Mouse (Mus musculus) CH12.LX (cell line): ENCODE measurements around the gene Numa1. TPM values are rescaled to one million over a fixed set of nuclear protein-coding genes. Genes with fewer than 3 reads are reported as not detected.

Source experiments
- DNase-seq: peaks from one replicate; pipeline ENCODE4 v3.0.0-alpha.2; 2013; ENCODE audit errors: extremely low read depth
- H3K27ac ChIP-seq: 2 replicates; pipeline ENCODE4 v1.5.1; 2012; ENCODE audit warnings: low read depth, mild to moderate bottlenecking, control low read depth, moderate library complexity; ENCODE audit not compliant: insufficient read depth
- H3K27me3 ChIP-seq: replicated peaks from 2 replicates; pipeline ENCODE3; 2012; ENCODE audit warnings: inconsistent platforms
- H3K36me3 ChIP-seq, 2 experiments: replicated peaks in 1 of 2; 2 replicates each; pipeline versions ENCODE3 to v1.6.1; 2012; ENCODE audit warnings: inconsistent platforms in 1 of 2, low read length in 1 of 2, mild to moderate bottlenecking in 1 of 2, mixed read lengths in 1 of 2, moderate library complexity in 1 of 2; ENCODE audit not compliant: control insufficient read depth in 1 of 2, insufficient read depth in 1 of 2
- H3K4me1 ChIP-seq, 2 experiments: 2 replicates each; pipeline ENCODE4 v1.6.1; 2012; ENCODE audit warnings: inconsistent platforms in 1 of 2, moderate library complexity in 1 of 2; ENCODE audit not compliant: insufficient read depth in 2 of 2, control insufficient read depth in 1 of 2
- H3K4me2 ChIP-seq: 2 replicates; pipeline ENCODE4 v1.6.1; 2012; ENCODE audit warnings: low read depth, mild to moderate bottlenecking, control low read depth; ENCODE audit not compliant: poor library complexity, insufficient read depth, severe bottlenecking
- H3K4me3 ChIP-seq, 3 experiments: fragments of 150-350 bp in 1 of 3; sonication (generic) in 1 of 3; replicated peaks in 1 of 3; 2 replicates each; pipeline versions ENCODE3 to v1.5.1; 2011 to 2012; ENCODE audit warnings: low read depth in 2 of 3, low read length in 2 of 3, mild to moderate bottlenecking in 2 of 3, moderate library complexity in 2 of 3, control low read depth in 1 of 3, improper control_type of control experiment in 1 of 3, inconsistent platforms in 1 of 3, mixed read lengths in 1 of 3; ENCODE audit not compliant: poor library complexity in 1 of 3
- H3K79me2 ChIP-seq: replicated peaks from 2 replicates; pipeline ENCODE4 v1.6.1; 2012; ENCODE audit warnings: mild to moderate bottlenecking, moderate library complexity; ENCODE audit not compliant: control insufficient read depth, poor library complexity, insufficient read depth, severe bottlenecking; ENCODE audit errors: extremely low read depth
- H3K9ac ChIP-seq: 2 replicates; pipeline ENCODE4 v1.6.1; 2012; ENCODE audit warnings: low read depth, mild to moderate bottlenecking, control low read depth, moderate library complexity; ENCODE audit not compliant: insufficient read depth
- H3K9me3 ChIP-seq: replicated peaks from 2 replicates; pipeline ENCODE3; 2012; ENCODE audit warnings: low read length, inconsistent platforms, mixed read lengths
- BHLHE40 ChIP-seq: IDR thresholded peaks from 2 replicates; pipeline ENCODE4 v1.6.1; 2011; ENCODE audit warnings: mild to moderate bottlenecking, low read depth, low read length, improper control_type of control experiment
- CHD1 ChIP-seq: IDR thresholded peaks from 2 replicates; pipeline ENCODE4 v1.6.1; 2012; ENCODE audit warnings: low read depth, low read length, improper control_type of control experiment, inconsistent platforms
- CTCF ChIP-seq, 2 experiments: IDR thresholded peaks in 1 of 2; conservative IDR thresholded peaks in 1 of 2; 2 replicates each; pipeline ENCODE4 v1.5.1; 2011 to 2012; ENCODE audit warnings: low read depth in 2 of 2, low read length in 2 of 2, improper control_type of control experiment in 1 of 2, inconsistent platforms in 1 of 2, mild to moderate bottlenecking in 1 of 2, moderate library complexity in 1 of 2
- EP300 ChIP-seq: IDR thresholded peaks from 2 replicates; pipeline ENCODE4 v1.6.1; 2011; ENCODE audit warnings: low read length, improper control_type of control experiment
- KAT2A ChIP-seq: IDR thresholded peaks from 2 replicates; pipeline ENCODE4 v1.6.1; 2012; ENCODE audit warnings: low read length, improper control_type of control experiment, inconsistent platforms; ENCODE audit not compliant: insufficient replicate concordance
- MAX ChIP-seq: IDR thresholded peaks from 2 replicates; pipeline ENCODE4 v1.6.1; 2011; ENCODE audit warnings: low read length, improper control_type of control experiment
- MAZ ChIP-seq: IDR thresholded peaks from 2 replicates; pipeline ENCODE4 v1.6.1; 2012; ENCODE audit warnings: low read depth, mild to moderate bottlenecking, inconsistent platforms, low read length, improper control_type of control experiment, moderate library complexity
- NRF1 ChIP-seq: IDR thresholded peaks from 2 replicates; pipeline ENCODE4 v1.6.1; 2014; ENCODE audit warnings: low read depth, mild to moderate bottlenecking, inconsistent platforms, low read length, improper control_type of control experiment, moderate library complexity
- PAX5 ChIP-seq: IDR thresholded peaks from 2 replicates; pipeline ENCODE4 v1.6.1; 2012; ENCODE audit warnings: low read length, inconsistent platforms, mixed read lengths
- RAD21 ChIP-seq: IDR thresholded peaks from 2 replicates; pipeline ENCODE4 v1.6.1; 2011; ENCODE audit warnings: low read depth, mild to moderate bottlenecking, low read length, improper control_type of control experiment, moderate library complexity
- SMC3 ChIP-seq: IDR thresholded peaks from 2 replicates; pipeline ENCODE4 v1.6.1; 2011; ENCODE audit warnings: low read depth, low read length, improper control_type of control experiment
- UBTF ChIP-seq: IDR thresholded peaks from 2 replicates; pipeline ENCODE4 v1.6.1; 2012; ENCODE audit warnings: low read depth, mild to moderate bottlenecking, inconsistent platforms, low read length, improper control_type of control experiment, moderate library complexity
- USF1 ChIP-seq: IDR thresholded peaks from 2 replicates; pipeline ENCODE4 v1.6.1; 2014; ENCODE audit warnings: low read depth, mild to moderate bottlenecking, inconsistent platforms, low read length, improper control_type of control experiment
- USF2 ChIP-seq: conservative IDR thresholded peaks from 2 replicates; pipeline ENCODE4 v1.6.1; 2011; ENCODE audit warnings: low read depth, low read length, improper control_type of control experiment
- dilution Hi-C: fragments of 300-500 bp; cut with MboI; formaldehyde crosslinking; loops from 2 replicates; pipeline ENCODE4 v1.14.3; 2020; ENCODE audit warnings: low sequenced_read_pairs; ENCODE audit not compliant: extremely low pct_unique_long_range_greater_than_20kb, extremely low pct_ligation_motif_present
- in situ Hi-C: fragments of 300-500 bp; cut with MboI; formaldehyde crosslinking; loops from 3 replicates; pipeline ENCODE4 v1.14.3; 2019; ENCODE audit warnings: low sequenced_read_pairs, low pct_ligation_motif_present, low pct_unique_long_range_greater_than_20kb, mixed read lengths
- polyA plus RNA-seq: library from polyadenylated mRNA; unstranded; fragments of >175 nt; gene quantifications from 2 replicates; pipeline ENCODE4 v1.2.1, GENCODE M21; 2012; ENCODE audit warnings: low read depth; ENCODE audit not compliant: insufficient read length
- total RNA-seq, 2 experiments: library from RNA; depleted of rRNA; stranded (reverse); fragments of 300-350 nt in 1 of 2; fragments of >200 nt in 1 of 2; gene quantifications; 2 replicates each; pipeline ENCODE4 v1.2.3; 2012 to 2014

Gene Numa1
- total and polyA plus RNA-seq, 3 experiments: 38.0 to 75.7 (median 57.6) TPM

DNA sequence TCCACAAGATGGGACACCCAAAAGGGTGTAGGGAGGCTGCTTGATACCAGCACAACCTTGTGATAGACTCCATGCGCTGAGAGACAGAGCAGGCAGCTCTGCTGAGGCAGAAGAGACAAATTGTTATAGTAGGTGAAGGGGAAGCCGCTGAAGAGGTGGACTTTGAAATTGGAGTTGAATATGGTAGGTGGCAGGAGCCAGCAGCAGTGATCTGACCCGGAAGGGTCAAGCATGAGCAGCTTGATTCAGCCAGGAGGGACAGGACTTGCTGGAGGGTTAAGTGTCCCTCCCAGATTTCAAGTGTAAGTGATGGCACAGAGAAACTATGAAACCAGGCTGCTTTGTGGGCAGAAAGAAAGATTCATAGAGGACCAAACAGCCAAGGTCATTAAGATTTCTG, 51.2 kb downstream of the Numa1 start:
- Histone ChIP-seq H3K9ac (no peak overlapping the region), H3K4me1 (peaks cover 0 to 4% of the 10 kb centered on the region in 2 experiments; a peak in 1 of 4 replicates), H3K27me3 (no peaks in the 10 kb centered on the region), H3K9me3 (no peaks in the 10 kb centered on the region), H3K36me3 (peaks cover 32 to 89% of the 10 kb centered on the region in 2 experiments), H3K4me2 (no peak overlapping the region), H3K4me3 (no peak overlapping the region), H3K79me2 (no peaks in the 10 kb centered on the region; the same call in 1 of the 2 replicates), H3K27ac (no peak overlapping the region)
- DNase-seq: no peak
- in situ Hi-C loops: no loop called here
- TF ChIP-seq USF1 (no peak), BHLHE40 (no peak), NRF1 (no peak), USF2 (no peak), KAT2A (no peak), RAD21 (no peak), UBTF (no peak), MAX (no peak), CHD1 (no peak)
- dilution Hi-C loops: no loop called here

DNA sequence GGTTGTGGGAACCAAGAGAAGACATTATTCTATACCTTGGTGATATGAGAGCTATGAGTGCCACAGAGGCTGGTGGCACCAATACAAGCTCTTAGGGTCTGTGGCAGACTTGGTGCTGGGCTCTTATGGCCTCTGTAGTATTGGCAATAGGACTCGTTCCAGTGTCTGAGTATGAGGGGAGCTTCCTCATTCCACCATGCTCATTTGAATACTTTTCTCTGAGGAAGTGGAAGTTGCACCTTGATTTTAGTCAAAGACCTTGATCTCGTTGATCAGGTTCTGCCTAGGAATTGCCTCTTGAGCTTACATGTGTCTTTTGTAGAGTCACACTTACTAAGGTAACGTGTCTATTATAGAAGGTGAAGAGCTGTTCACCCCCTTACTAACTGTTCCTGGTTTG, 60.3 kb downstream of the Numa1 start:
- dilution Hi-C loops: no loop called here

DNA sequence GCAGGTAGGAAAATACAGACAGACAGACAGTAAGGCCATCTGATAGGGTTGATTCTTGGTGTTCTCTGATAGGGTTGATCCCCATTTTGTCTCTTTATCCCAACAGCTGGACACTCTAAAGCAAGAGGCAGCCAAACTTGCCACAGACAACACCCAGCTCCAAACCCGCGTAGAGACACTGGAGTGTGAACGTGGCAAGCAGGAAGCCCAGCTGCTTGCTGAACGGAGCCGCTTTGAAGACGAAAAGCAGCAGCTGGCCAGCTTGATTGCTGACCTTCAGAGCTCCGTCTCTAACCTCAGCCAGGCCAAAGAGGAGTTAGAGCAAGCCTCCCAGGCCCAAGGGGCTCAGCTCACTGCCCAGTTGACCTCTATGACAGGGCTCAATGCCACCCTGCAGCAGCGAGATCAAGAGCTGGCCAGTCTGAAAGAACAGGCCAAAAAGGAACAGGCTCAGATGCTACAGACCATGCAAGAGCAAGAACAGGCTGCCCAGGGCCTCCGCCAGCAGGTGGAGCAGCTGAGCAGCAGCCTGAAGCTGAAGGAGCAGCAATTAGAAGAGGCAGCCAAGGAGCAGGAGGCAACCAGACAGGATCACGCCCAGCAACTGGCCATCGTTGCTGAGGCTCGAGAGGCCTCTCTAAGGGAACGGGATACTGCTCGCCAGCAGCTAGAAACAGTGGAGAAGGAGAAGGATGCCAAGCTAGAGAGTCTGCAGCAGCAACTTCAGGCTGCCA, 64.5 kb downstream of the Numa1 start:
- Histone ChIP-seq H3K9me3 (no peaks in the 10 kb centered on the region), H3K4me1 (peaks cover 0 to 17% of the 10 kb centered on the region in 2 experiments; a peak in 3 of 4 replicates)
- in situ Hi-C loops: no loop called here

More for the DNA sequence above, 60.3 kb downstream of the Numa1 start:
- DNase-seq: peak; percentile 60
- Histone ChIP-seq H3K4me1 (peaks cover 0 to 19% of the 10 kb centered on the region in 2 experiments; a peak in 3 of 4 replicates), H3K79me2 (no peaks in the 10 kb centered on the region), H3K36me3 (peaks cover 73 to 95% of the 10 kb centered on the region in 2 experiments), H3K4me2 (no peak overlapping the region), H3K27me3 (no peaks in the 10 kb centered on the region), H3K9ac (no peak overlapping the region), H3K9me3 (no peaks in the 10 kb centered on the region), H3K4me3 (no peak overlapping the region), H3K27ac (no peak overlapping the region)
- TF ChIP-seq EP300 (peak; percentile 54; the same call in 1 of the 2 replicates), MAZ (no peak)
- in situ Hi-C loops: no loop called here

More for the DNA sequence above, 64.5 kb downstream of the Numa1 start:
- Histone ChIP-seq H3K27me3 (no peaks in the 10 kb centered on the region), H3K4me2 (no peak overlapping the region), H3K4me3 (no peak overlapping the region), H3K27ac (no peak overlapping the region), H3K36me3 (peaks cover 85 to 98% of the 10 kb centered on the region in 2 experiments), H3K9ac (no peak overlapping the region), H3K79me2 (no peaks in the 10 kb centered on the region)
- DNase-seq: peak; percentile 56
- no peak for TF ChIP-seq USF1
- TF ChIP-seq BHLHE40: no peak
- peak; percentile 74 to 80 for TF ChIP-seq CTCF (conservative IDR thresholded peaks at IDR 0.05 in 1 of 2, IDR thresholded peaks at IDR 0.05 in 1 of 2; ENCODE audit: low read depth in 2 of 2, low read length in 2 of 2)
- TF ChIP-seq PAX5: no peak
- TF ChIP-seq RAD21: peak; percentile 40
- TF ChIP-seq SMC3: peak; percentile 74
- dilution Hi-C loops: no loop called here
